Mouse (Mus musculus) adrenal gland, adult (tissue): ENCODE measurements at regions not wholly inside any gene's neighbourhood (a gene's known extent, or its start where the extent isn't known, plus 50 kb on each side); places are given as distances from the start of the nearest gene placed in this dataset.

Source experiments
- DNase-seq, 2 experiments: peaks; one replicate each; pipeline ENCODE4 v3.0.0; 2022 to 2023; ENCODE audit warnings: low spot score in 1 of 2; ENCODE audit not compliant: inconsistent age in 2 of 2

DNA sequence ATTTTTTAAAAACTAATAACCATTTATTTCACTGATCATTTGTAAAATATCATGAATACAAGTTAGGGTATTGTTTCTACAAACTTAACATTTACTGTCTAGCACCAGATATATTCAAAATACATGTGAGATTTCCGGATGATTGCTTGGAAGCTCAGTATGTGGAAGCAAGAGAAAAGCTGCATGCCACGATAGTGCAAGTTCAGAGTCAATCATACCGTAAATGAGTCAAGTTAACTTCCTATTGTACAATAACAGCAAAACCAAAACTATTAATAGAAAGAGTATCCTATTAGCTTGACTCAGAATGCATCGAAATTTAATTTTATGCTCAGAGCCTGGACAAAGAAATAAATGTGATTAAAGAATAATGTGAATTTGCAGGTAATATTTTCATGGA lies 1284.6 kb upstream of the Cited2 start:
- no peak for DNase-seq

DNA sequence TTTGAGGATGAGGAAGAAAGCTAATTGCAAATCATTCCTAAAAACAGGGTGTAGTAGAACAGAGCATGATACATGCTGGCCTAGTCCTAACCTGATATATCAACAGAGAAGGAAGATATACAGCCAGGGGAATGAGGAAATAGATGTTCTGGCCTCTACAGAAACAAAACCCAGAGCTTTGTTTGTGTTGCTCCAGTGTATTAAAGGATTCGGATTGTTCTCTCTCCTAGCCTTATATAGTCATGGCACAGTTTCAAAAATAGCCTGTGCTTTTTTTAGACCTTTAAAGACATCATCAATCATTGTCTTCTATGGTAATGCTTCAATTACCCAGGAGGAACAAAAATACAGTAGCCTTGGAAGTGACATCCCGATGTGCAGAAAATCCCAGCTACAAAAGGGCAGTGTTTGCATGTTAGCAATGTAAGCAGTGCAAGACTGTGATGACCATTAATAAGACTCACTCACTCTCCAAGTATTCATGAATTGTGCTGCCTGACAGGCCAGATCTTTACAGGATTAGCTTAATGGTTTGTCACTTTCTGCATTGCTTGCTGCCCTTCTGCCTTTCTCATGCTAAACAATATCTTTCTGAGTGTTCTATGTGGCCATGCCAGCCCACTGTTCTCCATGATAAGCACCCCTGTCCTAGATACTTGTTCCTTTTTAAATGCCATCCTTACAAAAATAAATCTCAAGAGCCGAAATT lies 1281.9 kb upstream of the Cited2 start:
- peak in 1 of 2 experiments; percentile 53 for DNase-seq

DNA sequence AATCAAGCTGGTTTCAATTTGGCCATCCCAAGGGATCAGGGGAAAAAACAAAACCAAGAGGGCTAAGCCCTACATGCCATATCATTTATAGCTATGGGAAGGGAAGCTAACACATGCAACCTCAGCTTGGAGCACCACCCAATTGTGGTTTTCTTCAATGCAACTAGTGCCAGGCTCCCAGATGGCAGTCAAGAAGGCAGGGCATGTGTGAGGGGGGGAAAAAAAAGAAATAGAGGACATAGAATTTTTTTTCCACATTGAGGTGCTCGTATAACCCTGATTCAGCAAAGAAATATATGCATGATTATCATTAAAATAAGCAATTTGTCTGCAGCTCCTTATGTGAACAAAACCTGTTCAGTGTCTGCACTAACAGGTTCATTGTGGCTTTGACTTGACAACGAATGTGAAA lies 1281.4 kb upstream of the Cited2 start:
- no peak for DNase-seq

- DNase-seq: no peak
Measured at GRCm38 (mm10) chr10:16443901-16444300, 1279.1 kb upstream of the Cited2 start.

DNA sequence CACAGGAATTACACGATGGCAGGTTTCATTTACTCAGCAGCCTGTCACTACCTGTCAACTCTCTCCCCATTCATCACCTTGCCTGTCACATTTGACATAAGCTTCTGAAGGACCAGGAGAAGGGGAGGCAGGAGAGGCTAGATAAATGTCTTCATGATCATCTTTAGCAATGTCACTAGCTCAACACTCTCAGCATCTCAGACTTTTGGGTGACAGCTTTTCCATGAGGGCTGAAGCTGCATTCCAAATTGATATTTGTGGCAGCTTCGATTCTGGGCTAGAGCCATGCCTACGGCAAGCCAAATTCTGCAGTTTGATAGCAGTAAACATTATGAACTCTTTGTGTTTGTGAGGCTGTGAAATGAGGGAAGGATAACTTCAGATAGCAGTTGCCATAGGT lies 1255.1 kb upstream of the Cited2 start:
- no peak for DNase-seq

DNA sequence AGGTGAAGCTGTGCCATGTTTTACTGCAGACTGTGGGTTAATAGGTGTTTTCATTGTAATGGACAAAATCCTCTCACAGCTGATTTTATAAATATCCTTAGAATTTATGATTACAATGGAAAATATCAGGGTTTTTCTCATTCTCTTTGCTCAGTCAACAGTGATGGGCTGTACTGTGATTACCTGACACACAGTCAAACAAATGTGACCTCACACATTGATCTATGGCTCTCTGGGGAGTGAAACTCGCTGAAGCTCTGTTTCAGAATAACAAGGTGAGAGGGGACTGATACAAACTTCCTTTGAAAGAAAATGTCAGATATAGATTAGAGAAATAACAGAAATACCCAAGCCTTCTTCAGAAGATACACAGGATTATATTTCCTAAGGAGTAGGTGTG lies 1253.3 kb upstream of the Cited2 start:
- DNase-seq: no peak

GRCm38 (mm10) chr10:16473952-16474521 lies 1249.0 kb upstream of the Cited2 start:
- peak in 1 of 2 experiments; percentile 41 for DNase-seq

DNA sequence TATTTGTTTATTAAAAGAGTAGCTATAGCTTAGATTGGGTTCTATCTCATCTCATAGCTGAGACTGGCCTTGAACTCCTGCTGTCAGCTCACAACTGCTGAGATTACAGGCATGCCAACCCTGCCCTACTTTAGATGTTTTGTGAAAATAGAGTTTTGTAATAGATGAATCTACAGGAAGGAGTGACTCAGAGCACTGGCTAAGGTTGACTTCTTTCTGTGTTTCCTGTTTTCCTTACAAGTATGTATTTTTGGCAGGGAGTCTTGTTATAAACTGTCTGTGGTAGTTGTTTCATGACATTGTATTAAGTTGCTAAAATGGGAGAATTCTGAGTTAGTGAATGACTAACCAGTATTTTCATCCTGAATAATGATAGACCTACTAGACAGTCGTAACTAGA lies 1224.4 kb upstream of the Cited2 start:
- peak in 1 of 2 experiments; percentile 54 for DNase-seq

GRCm38 (mm10) chr10:16507681-16508080 lies 1215.3 kb upstream of the Cited2 start:
- DNase-seq: peak in 1 of 2 experiments; percentile 37

DNA sequence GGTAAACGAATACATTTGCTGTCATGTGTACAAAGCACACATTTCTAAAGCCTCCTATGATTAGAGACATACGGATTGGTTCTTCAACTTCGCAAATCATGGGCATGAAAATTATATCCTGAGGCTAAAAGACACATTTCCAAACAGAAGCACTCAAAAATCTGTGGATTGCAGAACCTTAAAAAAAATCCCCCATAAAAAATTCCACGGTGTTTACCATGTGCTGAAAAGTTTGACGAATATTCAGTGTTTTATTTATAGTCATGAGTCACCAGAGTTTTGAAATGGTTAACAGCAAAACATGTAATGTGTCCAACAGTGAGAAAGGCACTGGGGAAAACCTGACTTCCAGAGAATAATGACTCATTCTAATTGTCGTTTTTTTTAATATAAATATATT lies 1214.9 kb upstream of the Cited2 start:
- DNase-seq: peak in 1 of 2 experiments; percentile 20

DNA sequence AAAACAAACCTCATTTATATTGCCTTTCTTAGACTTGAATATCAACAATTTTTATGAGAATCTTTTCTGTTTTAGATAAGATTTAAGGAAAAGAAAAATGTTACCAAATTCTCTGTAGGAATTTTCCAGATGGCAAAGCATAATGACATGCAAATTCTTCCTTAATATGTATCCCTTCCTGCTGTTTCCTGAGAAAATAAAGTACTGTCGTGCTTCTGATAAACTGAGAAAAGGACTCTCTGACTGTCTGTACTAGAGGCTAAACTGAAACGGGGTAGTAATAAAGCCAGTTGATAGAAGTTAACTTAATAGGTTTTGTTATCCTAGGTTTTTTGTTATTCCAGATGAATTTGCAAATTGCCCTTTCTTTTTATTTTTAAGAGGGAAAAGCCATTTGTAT lies 1208.4 kb upstream of the Cited2 start:
- DNase-seq: no peak

GRCm38 (mm10) chr10:16521895-16522294 lies 1201.1 kb upstream of the Cited2 start:
- no peak for DNase-seq

DNA sequence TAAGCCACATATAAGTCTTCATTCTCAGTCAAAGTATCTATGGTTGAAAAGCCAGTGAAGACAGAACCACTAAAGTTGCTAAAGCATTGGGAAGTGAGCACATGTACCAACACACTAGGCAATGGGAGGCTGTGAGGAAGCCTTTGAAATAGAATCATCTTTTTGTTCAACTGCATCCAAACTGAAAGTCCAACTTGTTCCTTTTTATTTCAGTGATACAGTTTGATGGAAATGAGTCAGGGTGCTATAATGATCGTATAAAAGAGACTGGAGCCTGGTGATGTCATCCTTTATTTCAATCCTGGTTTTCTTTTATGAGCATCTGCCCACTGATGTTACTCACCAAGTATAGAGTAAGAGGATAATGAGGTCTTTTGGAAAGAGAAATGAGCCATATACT lies 1198.9 kb upstream of the Cited2 start:
- no peak for DNase-seq

DNA sequence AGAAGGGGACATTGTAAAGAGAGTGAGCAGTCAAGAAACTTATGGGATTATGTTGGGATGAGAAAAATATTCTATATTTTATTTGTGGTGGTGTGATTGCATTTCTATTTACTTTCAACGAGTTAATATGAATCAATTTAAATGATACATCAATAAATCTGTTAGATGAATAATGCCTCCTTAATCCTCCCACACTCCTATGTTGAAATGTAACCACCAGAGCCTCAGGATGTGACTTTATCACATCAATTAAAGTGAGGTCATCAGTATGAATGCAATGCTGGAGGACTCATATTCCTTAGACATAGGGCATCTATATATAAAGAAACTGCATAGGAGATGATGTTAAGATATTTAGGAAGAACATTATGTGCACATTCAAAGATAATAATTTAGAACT lies 1195.3 kb upstream of the Cited2 start:
- DNase-seq: no peak

- DNase-seq: no peak
Measured at GRCm38 (mm10) chr10:16537660-16538059, 1185.4 kb upstream of the Cited2 start.

GRCm38 (mm10) chr10:16538379-16538778 lies 1184.6 kb upstream of the Cited2 start:
- DNase-seq: no peak

DNA sequence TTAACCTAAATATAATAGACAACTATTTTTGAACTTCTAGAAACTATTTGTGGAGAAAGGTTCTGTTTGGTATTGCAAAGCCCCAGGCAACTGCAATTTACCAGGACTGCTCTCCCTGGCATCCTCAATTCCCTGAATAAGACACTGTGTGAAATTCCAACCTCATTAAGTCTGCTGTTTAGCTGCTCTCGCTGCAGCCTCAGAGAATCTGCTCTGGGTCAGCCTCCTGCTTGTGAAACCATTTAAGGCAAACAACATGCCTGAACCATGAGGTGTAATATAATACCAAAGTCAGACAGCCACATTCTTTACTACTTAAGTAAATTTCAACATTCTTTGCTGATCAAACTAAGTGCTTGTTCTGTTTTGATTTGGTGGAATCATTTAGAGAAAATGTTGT lies 1177.6 kb upstream of the Cited2 start:
- DNase-seq: no peak

DNA sequence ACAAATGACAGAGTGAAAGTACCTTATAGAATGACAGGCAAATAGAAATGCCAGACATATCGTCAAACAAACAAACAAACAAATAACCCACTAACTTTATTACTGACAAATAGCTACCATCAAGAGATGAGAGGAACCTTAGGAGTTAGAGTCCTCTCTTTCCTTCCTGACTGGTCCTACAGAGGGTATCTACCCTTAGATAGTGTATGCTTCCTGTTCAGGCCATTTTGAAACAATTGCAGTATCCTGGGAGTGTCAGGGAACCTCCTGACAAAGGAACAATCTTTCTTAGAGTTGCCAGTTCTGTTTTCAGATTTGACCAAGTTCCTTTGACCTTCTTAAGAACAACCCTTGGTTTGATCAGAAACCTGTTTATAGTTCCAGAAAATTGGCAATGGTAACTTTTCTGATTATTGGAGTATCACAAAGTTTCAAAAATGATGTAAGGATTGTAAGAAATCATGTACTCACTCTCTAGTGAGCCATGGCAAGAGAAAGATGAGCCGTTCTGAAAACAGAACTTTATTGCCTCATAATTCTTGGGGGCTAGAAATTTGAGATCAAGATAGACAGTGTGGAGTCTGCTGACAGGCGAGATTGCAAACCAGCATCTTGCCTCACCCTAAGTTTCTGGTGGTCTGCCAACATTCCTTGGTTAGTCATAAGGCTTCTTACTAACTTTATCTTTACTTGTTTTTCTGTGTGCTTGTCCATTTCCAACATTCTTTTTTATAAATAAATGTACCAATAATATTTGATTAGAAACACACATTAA lies 1170.0 kb upstream of the Cited2 start:
- peak; percentile 24 to 77 for DNase-seq

GRCm38 (mm10) chr10:16574568-16574967 lies 1148.5 kb upstream of the Cited2 start:
- DNase-seq: no peak

- DNase-seq: no peak
Measured at GRCm38 (mm10) chr10:16578554-16579078, 1144.4 kb upstream of the Cited2 start.

GRCm38 (mm10) chr10:16580200-16580599 lies 1142.8 kb upstream of the Cited2 start:
- DNase-seq: no peak

- peak in 1 of 2 experiments; percentile 46 for DNase-seq
Measured at GRCm38 (mm10) chr10:16588833-16589232, 1134.2 kb upstream of the Cited2 start.
